Mouse (Mus musculus) lung, postnatal 0 days (tissue): ENCODE measurements around the gene Fbln2.

Experiments used
- CTCF ChIP-seq: IDR thresholded peaks from 2 replicates; pipeline ENCODE4 v1.5.1; 2016; ENCODE audit warnings: antibody characterized with exemption, mild to moderate bottlenecking
- EP300 ChIP-seq: IDR thresholded peaks from 2 replicates; pipeline ENCODE4 v1.6.1; 2016; ENCODE audit warnings: antibody characterized with exemption, mild to moderate bottlenecking, control low read depth

DNA sequence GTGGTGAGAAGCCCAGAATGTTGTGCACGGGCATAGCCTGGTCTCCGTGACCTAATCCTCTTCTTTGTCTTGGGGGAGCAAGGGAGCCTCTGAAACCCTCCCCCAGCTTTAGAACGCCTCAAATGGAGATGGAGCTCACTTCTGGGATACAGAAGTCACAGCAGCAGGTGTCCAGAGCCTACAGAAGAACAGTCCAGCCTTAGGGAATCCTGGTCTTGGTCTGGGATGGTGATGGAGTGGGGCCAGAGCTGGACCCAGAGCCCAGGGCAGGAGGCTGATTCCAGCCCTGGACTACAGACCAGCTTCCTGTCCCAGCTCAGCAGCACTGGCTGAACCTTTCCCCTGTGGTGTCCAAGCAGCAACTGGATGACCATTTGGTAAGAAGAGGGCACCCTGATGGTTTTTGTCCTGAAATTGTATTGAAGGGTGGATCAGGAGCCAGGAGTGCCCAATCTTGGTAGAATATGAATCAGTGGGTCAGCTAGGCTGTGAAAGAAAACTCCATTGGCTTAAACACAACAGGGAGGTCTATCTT lies 76.1 kb downstream of the Fbln2 start:
- no peak for TF ChIP-seq CTCF
- TF ChIP-seq EP300, result no peak
